Mouse (Mus musculus): ENCODE data around the gene Ybey.

Gene Ybey

GRCm38 (mm10) chr10:76468203-76469162 is at the start of gene Ybey, which contains the start of gene Mcm3ap:
Gene Ybey (minus strand): TSS chr10:76469114.
Gene Mcm3ap (plus strand): TSS chr10:76468927.
- peak; percentile 80 for DNase-seq (ENCODE audit: low spot score)

DNA sequence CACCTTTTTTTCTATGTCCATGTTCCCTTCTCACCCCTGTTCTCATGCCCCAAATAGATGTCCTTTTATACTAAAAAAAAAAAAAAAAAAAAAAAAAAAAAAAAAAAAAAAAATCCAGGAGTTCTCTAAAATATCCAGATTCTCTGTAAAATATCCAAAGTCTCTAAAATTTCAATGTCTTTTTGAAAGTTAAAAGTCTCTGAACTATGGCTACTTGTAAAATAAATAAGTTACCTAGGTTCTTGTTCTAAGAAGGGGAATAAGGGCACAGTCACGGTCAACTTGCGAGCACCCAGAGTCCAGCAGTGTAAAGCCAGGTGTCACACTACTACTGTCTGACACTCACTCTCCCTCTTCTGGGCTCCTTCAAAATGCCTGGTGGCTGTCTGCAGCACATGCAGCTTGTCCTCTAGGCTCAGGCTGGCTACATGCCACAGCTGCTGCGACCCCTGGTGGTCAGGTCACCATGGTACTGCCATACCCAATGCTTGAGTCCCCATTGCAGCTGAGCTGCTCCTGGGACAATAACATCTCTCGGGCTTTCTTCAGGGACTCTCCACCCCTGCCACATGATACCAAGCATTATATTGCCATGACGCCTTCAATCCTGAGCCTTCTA is 44.2 kb upstream of the Ybey start:
- DNase-seq (ENCODE audit: low spot score) = peak; percentile 24

DNA sequence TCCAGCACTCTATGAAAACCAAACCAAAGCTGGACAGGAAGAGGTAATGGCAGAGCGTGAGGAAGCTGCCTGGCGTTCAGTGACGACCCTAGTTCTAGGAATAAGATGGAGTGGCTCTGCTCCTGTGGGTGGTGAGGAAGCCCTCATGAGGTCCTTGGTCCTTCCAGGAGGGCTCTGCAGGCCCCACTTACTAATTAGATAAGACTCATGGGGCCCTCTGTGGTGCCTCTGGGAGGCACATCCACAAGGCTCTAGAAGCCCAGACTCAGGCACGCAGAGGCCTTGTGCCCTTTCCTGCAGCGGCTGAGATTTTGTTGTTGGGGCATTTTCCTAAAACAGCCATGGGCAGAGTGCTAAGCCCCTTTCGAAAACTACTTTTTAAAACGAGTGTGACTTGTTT is 37.0 kb upstream of the Ybey start:
- DNase-seq (ENCODE audit: low spot score) = no peak

DNA sequence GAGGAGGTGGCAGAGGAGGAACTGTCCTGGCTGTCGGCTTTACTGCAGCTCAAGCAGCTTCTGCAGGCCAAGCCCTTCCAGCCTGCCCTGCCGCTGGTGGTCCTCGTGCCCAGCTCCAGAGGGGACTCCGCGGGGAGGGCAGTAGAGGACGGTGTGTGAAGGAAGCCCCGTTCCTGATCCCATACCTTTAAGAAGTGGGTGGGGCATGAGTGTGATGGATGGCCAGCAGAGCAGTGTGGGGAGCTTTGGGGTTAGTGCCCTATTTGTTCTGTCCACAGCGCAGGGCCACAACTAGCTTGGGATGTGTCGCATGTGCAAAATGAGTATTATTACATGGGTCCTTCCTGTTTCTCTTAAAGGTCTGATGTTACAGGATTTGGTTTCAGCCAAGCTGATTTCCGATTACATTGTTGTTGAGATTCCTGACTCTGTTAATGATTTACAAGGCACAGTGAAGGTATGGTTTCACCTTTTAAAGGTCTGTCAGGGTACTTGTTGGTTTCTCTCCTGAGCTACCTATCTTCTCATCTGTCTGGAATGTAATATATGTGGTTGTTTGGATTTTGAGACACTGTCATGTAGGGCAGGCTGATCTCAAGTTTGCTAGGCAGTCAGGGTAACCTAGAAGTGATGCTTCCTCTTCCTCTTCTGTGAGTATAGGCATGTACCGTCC is 35.5 kb upstream of the Ybey start:
- DNase-seq (ENCODE audit: low spot score) = no peak

- DNase-seq (ENCODE audit: low spot score) = no peak
These were observed 28.6 kb upstream of the Ybey start for GRCm38 (mm10) chr10:76497522-76497921.

GRCm38 (mm10) chr10:76496366-76496765 is 27.5 kb upstream of the Ybey start:
- DNase-seq (ENCODE audit: low spot score) = no peak

- DNase-seq (ENCODE audit: low spot score) = no peak
These were observed 26.6 kb upstream of the Ybey start for GRCm38 (mm10) chr10:76495501-76495900.

DNA sequence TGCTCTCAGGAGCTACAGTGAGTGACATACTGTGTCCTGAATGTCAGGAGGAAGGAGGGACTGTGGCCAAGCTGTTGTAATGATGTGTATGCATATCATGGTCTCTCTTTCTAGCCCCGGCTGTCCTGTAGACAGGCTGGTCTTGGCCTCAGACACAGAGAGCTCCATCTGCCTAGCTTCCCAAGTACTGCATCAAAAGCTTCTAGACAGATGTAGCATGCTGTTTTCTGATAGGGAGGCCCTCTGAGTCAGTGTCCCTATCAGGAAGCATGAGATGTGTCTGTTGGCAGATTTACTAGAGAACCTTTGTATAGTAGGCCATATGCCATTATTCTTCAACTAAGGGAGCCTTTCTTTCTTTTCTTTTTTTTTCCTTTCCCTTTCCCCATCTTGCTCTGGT is 24.6 kb upstream of the Ybey start:
- no peak for DNase-seq (ENCODE audit: low spot score)

DNA sequence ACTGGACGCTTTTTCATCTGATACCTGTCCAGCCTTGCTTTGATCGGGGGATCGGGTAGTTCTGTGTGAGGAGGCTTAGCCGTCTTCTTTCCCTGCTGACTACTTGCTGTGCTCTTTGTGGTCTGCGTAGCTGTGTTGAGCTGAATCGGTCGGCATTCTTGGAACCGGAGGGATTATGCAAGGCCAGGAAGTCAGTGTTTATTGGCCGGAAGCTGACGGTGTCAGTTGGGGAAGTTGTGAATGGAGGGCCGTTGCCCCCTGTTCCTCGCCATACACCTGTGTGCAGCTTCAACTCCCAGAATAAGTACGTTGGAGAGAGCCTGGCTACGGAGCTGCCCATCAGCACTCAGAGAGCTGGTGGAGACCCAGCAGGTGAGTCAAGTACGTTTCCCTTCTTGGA is 20.3 kb upstream of the Ybey start:
- DNase-seq (ENCODE audit: low spot score) = no peak

DNA sequence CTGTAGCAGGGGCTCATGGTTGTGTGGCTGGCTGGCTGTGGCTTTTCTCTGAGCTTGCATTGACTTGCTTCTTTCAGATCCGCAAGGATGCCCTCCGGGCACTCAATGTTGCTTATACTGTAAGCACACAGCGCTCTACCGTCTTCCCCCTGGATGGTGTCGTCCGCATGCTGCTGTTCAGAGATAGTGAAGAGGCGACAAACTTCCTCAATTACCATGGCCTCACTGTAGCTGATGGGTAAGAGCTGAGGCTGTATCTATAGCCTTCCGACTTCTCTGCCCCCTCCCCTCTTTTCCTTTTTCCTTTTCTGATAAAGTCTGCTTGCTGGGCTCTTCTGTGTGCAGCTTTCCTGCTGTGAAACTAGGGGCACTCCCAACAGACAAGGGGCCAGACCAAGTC is 19.4 kb upstream of the Ybey start:
- no peak for DNase-seq (ENCODE audit: low spot score)

DNA sequence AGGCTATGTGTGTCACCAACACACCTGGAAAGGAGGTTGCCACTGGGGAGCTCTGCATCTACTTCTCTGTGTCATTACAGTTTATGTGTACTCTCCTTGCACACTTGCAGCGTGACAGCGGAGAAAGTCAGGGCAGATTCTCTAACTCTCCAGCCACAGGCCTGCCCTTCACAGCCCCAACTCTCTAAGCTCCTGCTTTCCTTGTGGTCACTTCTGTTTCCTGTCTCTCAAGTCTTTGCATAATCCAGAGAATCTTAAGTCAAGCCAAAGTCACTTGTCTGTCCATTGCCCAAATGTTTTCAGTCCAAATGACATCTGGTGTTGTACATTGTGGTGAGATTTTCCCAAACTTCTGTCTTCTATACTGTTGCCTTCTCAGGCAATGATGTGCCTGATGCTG is 17.4 kb upstream of the Ybey start:
- DNase-seq (ENCODE audit: low spot score) = no peak

- no peak for DNase-seq (ENCODE audit: low spot score)
These were observed 12.6 kb upstream of the Ybey start for GRCm38 (mm10) chr10:76481480-76481879.

DNA sequence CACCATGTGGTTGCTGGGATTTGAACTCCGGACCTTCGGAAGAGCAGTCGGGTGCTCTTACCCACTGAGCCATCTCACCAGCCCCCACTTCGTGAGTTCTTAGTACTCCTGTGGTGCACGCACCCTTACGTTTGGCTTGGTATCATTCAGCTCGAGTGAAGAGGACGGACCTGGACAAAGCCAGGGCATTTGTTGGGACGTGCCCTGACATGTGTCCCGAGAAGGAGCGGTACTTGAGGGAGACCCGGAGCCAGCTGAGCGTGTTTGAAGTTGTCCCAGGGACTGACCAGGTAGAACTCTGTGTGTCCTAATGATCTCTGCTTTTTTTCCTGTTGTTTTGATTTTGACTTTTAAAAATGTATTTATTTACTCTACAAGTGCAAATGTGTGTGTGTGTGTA is 11.9 kb upstream of the Ybey start:
- no peak for DNase-seq (ENCODE audit: low spot score)

DNA sequence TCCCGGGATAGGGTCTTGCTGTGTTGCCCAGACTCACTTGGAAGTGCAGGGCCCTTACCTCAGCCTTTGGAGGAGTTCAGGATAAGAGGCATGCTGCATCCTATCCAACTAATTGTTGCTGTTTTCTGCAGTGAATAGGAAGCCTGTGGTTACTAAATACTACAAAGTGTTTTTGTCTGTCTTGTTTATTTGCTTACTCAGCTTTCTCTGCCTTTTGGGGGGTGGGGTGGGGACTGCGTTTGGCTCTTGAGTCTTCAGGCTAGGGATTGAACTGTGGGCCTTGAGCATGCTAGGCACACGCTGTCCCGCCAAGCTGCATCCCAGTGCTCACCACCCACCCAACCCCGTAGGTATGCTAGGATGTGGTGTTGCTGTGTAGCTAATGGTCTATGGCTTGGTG is 4.8 kb upstream of the Ybey start:
- no peak for DNase-seq (ENCODE audit: low spot score)

GRCm38 (mm10) chr10:76462721-76463120 is 6.2 kb downstream of the Ybey start:
- no peak for DNase-seq (ENCODE audit: low spot score)

GRCm38 (mm10) chr10:76462312-76462711 is 6.6 kb downstream of the Ybey start:
- DNase-seq (ENCODE audit: low spot score) = no peak

DNA sequence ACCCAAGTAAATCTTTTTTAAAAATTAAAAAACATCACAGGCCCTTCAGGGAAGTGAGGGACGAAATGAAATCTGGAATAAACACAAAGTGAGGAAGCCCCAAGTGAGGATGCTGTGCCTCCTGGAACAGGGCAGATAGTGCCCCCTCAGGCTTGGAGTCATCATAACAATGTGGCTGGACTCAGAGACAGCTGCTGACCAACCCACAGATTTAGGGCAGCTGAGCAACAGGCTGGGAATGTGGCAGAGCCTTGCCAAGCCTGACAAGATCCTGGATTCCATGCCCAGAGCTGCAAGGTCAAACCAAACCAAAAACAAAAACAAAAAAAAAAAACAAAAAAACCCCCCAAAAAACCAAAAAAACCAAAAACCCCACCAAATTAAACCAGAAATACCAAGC is 7.7 kb downstream of the Ybey start:
- DNase-seq (ENCODE audit: low spot score) = no peak

DNA sequence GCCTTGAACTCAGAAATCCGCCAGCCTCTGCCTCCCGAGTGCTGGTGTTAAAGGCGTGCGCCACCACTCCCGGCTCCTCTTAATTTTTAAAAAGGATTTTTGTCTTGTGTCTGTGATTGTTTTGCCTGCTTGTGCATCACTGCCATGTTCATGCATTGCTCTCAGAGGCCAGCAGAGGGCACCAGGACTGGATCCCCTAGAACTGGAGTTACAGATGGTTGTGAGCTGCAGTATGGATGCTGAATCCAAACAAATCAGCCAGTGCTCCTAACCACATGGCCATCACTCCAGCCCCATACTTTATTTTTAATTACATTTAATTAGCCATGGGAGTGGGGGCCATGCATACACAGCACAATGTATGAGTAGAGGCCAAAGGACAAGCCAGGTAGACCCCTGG is 13.6 kb downstream of the Ybey start:
- peak; percentile 32 for DNase-seq (ENCODE audit: low spot score)

DNA sequence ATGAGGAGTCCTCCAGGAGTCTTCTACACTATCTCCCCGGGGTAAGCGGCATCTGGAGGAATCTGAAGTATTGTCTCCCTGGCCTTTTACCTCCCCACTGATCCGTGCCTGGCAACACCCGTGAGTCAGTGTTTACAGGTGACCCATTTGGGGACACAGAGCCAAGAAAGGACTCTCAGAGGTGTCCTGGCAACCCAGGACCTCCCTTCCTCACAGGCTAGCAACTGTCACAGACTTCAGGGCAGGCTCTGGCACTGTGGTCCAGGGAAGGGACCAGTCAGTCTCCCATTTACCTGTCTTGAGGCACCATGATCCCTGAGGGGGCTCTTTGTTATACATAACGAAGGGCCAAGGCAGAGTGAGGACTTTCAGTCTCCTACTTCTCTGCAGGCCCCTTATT is 20.1 kb downstream of the Ybey start, which contains the start of gene 2610028H24Rik:
2610028H24Rik (plus strand) TSS at position 231 of the 400 bp plus-strand sequence.
- no peak for DNase-seq (ENCODE audit: low spot score)

DNA sequence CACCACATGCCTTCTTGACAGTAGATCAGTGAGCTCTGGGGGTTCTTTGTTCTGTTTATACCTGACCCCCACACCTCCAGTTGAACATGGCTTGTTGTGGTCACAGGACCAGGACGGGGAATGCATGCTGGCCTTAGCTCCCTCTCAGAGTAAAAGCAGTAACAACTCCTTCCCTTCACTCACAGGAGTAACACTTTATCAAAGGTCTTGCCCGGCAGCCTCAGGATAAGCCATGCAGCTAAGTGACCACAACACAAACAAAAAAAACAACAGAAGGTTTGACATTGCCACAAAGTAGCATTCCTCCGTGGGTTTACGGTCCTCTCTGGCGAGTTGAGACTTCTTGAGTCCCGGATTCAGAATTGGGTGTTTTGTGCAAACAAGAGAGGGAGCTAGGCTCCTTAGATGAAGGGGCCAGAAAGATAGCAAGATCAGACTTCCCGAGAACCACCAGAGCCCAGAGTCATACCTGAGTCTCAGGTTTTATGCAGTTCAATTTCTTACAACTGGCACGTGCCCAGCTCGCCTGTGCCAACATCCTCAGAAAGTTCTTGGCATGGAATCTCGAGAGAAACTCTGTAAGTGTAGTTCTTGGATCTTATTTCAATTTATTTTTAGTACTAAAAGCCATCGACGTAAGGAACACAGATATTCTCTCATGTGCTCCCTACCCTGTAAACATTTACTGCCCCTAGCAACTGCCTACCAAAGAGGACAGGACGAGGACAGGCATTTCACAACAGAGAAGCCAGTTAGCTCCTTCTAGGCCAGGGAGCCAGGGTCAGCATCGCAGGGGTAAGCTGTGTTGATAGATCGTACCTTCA is 21.3 kb downstream of the Ybey start:
- no peak for DNase-seq (ENCODE audit: low spot score)

DNA sequence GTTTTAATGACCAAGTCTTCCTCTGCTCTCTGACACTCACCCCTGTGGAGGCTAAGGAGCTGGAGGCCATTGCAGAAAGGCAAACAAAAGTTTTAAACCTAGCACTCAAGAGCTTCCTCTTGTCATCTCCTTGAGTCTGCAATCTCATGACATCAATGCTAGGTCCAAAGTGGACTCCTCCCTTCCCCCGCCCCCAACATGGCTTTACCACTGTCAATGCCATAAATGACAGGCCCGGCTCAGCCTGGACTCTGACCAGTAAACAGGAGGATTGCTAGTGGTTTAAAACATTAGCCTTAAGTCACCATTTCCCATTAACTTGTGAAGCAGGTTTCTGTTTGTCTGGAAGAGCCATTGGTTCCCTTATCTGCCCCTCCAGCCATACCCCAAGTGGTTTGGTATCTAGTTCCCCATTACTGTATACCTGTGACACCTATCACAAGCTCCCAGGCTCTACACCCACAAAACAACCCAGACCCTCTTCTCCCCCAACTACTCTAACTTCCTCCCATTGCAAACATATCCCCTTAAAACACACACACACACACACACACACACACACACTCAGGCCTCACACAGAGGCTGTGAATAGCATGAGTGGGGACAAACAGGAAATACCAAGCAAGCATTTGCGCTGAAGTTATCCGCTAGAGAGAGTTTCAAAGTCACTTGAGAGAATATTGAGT is 22.8 kb downstream of the Ybey start:
- DNase-seq (ENCODE audit: low spot score) = no peak
